Mouse (Mus musculus) natural killer cell, adult 2 months (primary cell): Measurements from ENCODE around the gene Jag1.

ENCODE experiments used
- DNase-seq, 2 experiments: peaks; one replicate each; pipeline ENCODE4 v3.0.0; 2022; ENCODE audit warnings: low spot score in 2 of 2

The Jag1 gene

GRCm38 (mm10) chr2:137116025-137116674 lies at the start of gene Jag1:
Gene Jag1, minus strand, starts transcription at chr2:137116644.
- DNase-seq, result no peak

GRCm38 (mm10) chr2:137156018-137156417 lies 39.6 kb upstream of the Jag1 start:
- DNase-seq, result no peak

- DNase-seq, result no peak
These were observed 37.4 kb upstream of the Jag1 start for GRCm38 (mm10) chr2:137153825-137154224.

- DNase-seq, result no peak
These were observed 36.8 kb upstream of the Jag1 start for GRCm38 (mm10) chr2:137153172-137153667.

DNA sequence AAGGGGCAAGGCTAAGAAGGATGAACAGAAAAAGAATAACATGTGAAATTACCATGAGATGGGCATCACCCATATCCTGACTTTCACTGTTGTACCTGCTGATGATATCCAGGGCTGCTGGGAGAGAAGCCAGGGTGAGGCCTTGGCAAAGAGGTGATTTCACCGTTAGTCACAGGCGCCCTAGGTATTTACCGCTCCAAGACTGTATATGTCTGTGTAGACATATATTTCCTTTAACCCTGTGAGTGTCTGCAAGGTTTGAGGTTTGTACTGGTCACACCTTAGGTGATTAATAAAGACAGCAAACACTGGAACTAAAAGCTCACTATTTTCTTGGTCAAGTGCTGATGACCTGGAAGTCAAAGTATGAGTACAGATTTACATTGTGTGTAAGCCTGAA lies 34.5 kb upstream of the Jag1 start:
- DNase-seq, result no peak

DNA sequence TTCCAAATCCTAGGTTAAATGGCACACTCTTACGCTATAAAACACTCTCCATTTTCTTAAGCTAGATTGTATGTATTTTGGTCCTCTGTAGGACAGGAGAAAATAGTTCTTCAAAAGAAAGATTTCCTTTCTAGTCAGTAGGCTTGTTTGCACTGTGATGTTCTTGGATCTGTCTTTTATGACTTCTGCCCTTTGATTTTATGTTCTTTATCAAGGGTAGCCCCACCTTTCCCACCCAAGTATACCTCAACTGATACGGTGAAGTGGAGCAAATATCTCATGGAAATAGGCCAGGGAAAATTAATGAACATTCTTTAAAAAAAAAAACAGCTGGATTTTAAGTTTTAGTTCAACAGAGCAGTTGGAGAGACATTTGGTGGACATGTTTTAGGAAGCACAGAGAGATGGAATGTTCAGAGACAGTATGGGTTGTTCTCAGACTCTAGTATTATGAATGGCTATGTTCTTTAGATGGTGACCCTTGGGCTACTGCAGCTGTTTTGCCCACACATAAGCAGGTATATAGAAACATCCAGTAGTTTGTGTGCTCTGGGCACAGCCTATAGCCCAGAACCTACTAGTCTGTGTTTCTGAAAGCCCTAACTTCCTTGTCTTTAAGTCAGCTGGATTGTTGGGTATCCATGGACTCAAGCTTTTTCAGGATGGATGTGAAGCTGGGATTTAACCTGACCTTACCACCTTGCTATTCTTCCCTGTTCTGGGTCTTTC lies 30.7 kb upstream of the Jag1 start:
- DNase-seq, result no peak

DNA sequence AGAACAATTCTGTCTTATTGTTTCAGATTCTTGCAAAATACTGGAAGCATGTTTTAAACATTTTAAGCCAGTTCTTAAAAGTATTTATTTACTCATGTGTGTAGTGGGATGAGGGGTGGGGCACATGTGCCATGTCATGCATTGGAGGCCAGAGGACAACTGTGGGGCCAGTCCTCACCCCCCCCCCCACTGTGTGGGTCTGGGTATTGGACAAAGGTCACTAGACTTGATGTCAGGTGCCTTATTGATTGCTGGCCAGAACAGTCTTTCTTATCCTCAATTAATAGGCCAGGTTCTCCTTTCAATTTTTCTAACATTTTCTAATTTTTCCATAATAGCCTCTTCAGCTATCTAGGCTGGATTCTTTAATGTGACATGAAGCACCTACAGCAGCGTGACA lies 21.6 kb upstream of the Jag1 start:
- no peak for DNase-seq

DNA sequence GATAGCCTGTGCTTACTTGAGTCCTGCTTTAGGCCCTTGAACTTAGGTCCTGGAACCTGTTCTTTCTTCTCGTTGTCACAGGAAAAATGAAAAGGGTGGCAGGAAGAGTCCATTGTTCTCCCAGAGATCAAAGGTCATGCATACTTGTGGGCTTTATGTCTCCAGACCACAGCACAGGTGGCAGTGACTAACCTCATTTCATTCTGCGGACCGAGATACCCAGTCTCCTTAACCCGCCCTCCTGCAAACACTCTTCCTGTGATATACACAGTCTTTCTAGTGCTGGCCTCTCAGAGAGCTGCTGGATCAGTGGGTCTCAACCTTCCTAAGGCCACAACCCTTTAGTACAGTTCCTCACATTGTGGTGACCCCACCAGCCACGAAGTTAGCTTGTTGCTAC lies 17.6 kb upstream of the Jag1 start:
- DNase-seq, result no peak

DNA sequence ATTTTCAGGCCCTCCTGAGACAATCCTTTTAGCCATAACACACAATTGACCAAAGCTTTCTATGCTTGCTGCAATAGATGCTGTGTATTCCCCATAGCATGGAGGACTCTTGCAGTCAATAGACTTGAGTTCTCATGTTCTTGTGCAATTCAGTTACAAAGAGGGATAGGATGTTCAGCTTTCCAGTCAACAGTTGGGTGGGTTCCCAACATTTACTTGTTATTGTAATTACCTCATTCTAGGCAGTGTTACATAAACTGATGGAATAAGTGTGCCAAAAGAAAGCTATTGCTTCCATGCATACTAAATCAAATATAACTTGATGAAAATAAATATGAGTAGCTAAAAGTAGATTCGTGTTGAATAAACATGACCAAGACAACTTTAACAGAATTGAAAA lies 8.4 kb upstream of the Jag1 start:
- DNase-seq, result no peak

GRCm38 (mm10) chr2:137117321-137117690 lies 862 bp upstream of the Jag1 start:
- DNase-seq, result peak; percentile 55 to 56

DNA sequence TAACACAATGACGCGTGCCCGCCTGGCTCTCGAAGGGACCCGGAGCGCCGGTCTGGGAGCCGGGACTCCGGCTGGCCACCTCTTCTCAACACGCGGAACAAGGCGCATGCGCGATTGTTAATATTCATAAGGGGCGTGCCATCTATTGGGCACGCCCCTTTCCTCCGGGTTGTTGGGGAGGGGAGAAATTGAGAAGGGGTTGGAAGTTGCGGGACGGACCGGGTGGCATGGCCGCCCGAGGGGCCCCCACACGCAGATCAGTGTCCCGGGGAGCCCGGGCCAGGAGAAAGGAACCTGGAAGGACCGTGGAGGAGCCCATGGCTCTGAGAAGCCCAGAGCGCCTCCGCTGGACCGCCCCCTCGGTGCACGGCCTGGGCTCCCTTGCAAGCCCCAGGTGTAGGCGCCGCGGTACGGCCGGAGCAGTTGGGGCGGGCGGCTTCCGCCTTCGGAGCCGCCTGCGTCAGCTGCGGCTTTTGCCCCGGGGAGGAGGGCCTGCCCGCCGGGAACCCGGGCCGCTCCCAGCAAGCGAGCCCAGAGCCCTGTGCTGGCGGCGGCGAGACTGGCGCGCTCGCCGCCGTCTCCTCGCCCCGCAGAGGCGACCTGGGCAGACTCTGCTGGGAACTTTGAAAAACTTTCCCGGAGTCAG lies 354 bp upstream of the Jag1 start:
- DNase-seq, result peak; percentile 73

- peak in 1 of 2 experiments; percentile 12 for DNase-seq
These were observed 1.0 kb downstream of the Jag1 start for GRCm38 (mm10) chr2:137115241-137116024.

DNA sequence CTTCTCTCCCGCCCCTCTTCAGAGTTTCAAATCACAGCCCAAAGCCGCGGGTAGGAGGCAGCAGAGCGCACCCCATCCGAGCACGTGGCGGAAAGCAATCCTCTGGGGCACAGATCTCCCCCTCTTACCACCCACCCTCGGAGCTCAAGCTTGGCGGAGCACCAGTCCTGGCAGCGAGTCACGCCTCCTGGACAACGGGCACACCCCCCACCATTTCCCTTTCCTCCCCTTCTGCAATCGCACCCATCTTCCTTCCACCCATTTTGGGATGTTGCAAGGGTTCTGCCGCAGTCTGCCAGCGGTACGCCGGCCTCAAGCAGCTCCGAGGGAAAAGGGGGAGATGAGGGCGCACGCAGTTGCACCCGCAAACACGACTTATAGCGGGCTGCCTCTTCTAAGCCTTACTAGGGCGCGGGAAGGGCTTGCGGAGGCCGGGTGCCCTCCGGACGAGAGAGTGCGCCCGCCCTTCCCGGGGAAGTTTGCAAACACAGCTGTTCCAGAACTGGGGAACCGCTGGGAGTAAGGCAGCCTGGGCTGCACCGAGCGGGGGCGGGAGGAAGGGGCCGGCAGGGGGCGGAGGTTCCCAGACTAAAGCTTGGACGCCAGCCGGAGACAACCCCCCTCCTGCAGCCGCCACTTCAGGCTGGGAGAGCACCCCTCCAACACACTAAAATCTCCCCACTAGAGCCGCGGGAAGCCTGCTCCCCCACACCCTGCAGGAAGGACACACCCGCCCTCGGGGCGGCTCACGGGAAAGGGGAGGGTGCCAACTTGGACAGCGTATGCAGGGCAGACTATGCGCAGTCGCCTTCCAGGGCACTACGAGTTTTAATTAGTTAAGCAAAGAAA lies 2.0 kb downstream of the Jag1 start:
- DNase-seq, result peak in 1 of 2 experiments; percentile 21

DNA sequence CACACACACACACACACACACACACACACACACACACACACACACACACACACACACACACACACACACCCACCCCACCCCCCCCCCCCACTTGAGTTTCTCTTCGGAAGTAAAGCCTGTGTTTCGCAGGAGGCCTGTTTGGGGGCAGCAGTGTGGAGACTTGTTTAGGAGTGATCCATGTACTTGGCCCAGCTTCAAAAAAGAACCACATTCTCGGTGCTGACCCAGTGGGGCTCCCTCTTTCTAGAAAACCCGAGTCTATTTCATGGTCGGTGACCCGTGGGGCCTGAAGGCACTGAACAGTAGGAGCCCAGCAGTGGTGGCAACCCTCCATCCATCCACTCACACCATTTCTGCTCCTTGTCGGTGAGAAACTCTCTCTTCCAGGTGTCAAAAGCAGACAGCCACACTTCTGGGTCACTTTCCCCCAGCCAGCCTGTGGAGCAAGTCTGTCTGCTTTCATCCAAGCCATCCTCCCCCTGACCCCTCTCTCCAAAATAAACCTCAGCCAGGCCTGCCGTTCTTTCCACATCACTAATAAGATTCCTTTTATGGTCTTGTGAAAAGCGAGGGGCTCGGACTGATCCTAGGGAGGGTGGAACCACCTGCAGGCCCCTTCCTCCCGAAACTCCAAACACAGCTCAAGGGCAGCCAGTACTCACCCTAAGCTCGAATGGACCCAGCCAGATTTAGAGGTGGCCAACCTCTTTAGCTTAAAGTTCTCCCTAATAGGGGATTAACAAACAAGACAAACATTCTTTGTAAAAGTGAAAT lies 3.0 kb downstream of the Jag1 start:
- no peak for DNase-seq

- DNase-seq, result no peak
These were observed 6.1 kb downstream of the Jag1 start for GRCm38 (mm10) chr2:137110214-137110898.

GRCm38 (mm10) chr2:137109321-137110213 lies 6.9 kb downstream of the Jag1 start:
- no peak for DNase-seq

- no peak for DNase-seq
These were observed 8.5 kb downstream of the Jag1 start for GRCm38 (mm10) chr2:137107946-137108345.

- DNase-seq, result no peak
These were observed 9.2 kb downstream of the Jag1 start for GRCm38 (mm10) chr2:137107203-137107602.

DNA sequence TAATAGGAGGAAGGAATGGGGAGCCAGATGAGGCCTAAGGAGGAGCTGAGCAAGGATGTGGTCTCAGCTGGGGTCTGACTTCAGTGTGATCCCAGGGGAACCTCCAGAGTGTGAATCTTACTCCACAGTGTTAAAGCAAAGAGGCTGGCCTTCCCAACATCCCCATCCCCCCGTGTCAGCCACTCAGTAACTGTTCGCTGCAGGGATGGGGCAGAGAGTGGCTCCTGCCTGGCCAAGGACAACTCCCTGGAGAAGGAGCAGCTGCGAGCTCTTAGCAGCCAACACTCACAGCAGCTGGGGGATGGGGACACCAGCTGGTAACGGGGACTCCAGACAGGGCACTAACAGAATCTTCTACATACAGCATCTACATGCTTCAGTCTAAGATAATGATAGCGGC lies 15.4 kb downstream of the Jag1 start:
- DNase-seq, result no peak
